Mouse (Mus musculus): ENCODE results near the gene 1700020D05Rik. TPM values are rescaled to one million over a fixed set of nuclear protein-coding genes. Genes with fewer than 3 reads are reported as not detected.
"Not testable (repeated sequence)": the region's sequence is repeated elsewhere in the genome, so short reads cannot be mapped to it uniquely, and the experiment has no call there.

Gene 1700020D05Rik
- polyA plus RNA-seq, 1 experiment, result 1.5 TPM

- Histone ChIP-seq H3K4me1 (ENCODE audit: control insufficient read depth, insufficient read depth, insufficient read length) (no peaks in the 10 kb centered on the region), H3K27me3 (ENCODE audit: control insufficient read depth, insufficient read depth, low read length) (no peaks in the 10 kb centered on the region), H3K4me3 (ENCODE audit: extremely low read depth, insufficient read depth, insufficient read length) (no peak overlapping the region), H3K27ac (ENCODE audit: insufficient read depth, low read length) (no peak overlapping the region), H3K36me3 (ENCODE audit: control insufficient read depth, insufficient read depth, low read length) (peaks cover 41% of the 10 kb centered on the region)
- no peak for DNase-seq (ENCODE audit: low read depth in 1 of 2, low spot score in 2 of 2)
- WGBS, result 89% methylated on average over 12 of the region's 12 CpGs
- TF ChIP-seq POLR2A (IDR thresholded peaks at IDR 0.05; ENCODE audit: low read depth, low read length) (no peak), CTCF (IDR thresholded peaks at IDR 0.05; ENCODE audit: extremely low read depth, insufficient read depth, insufficient read length, insufficient replicate concordance) (no peak)
These were observed 8.1 kb downstream of the 1700020D05Rik start for GRCm38 (mm10) chr19:5495353-5496051.

- Histone ChIP-seq H3K36me3 (ENCODE audit: control insufficient read depth, insufficient read depth, low read length) (peaks cover 41% of the 10 kb centered on the region), H3K4me1 (ENCODE audit: control insufficient read depth, insufficient read depth, insufficient read length) (no peaks in the 10 kb centered on the region), H3K27ac (ENCODE audit: insufficient read depth, low read length) (no peak overlapping the region), H3K4me3 (ENCODE audit: extremely low read depth, insufficient read depth, insufficient read length) (no peak overlapping the region), H3K27me3 (ENCODE audit: control insufficient read depth, insufficient read depth, low read length) (no peaks in the 10 kb centered on the region)
- no peak for DNase-seq (ENCODE audit: low read depth in 1 of 2, low spot score in 2 of 2)
- WGBS, result 86% methylated on average over 3 of the region's 3 CpGs
- TF ChIP-seq CTCF (IDR thresholded peaks at IDR 0.05; ENCODE audit: extremely low read depth, insufficient read depth, insufficient read length, insufficient replicate concordance), result no peak
- TF ChIP-seq POLR2A (IDR thresholded peaks at IDR 0.05; ENCODE audit: low read depth, low read length), result no peak
These were observed 9.3 kb downstream of the 1700020D05Rik start for GRCm38 (mm10) chr19:5494314-5494713.

- WGBS, result 66% methylated on average over 9 of the region's 9 CpGs
- peaks cover 41% of the 10 kb centered on the region for H3K36me3 ChIP-seq (ENCODE audit: control insufficient read depth, insufficient read depth, low read length)
These were observed 10.3 kb downstream of the 1700020D05Rik start for GRCm38 (mm10) chr19:5493301-5493721.

GRCm38 (mm10) chr19:5492641-5493040 lies 10.9 kb downstream of the 1700020D05Rik start:
- no peak for TF ChIP-seq CTCF (IDR thresholded peaks at IDR 0.05; ENCODE audit: extremely low read depth, insufficient read depth, insufficient read length, insufficient replicate concordance)
- TF ChIP-seq POLR2A (IDR thresholded peaks at IDR 0.05; ENCODE audit: low read depth, low read length), result no peak

More at GRCm38 (mm10) chr19:5493301-5493721, 10.3 kb downstream of the 1700020D05Rik start:
- DNase-seq (ENCODE audit: low read depth in 1 of 2, low spot score in 2 of 2); H3K4me3 ChIP-seq (ENCODE audit: extremely low read depth, insufficient read depth, insufficient read length); H3K27me3 ChIP-seq (ENCODE audit: control insufficient read depth, insufficient read depth, low read length); H3K27ac ChIP-seq (ENCODE audit: insufficient read depth, low read length); H3K4me1 ChIP-seq (ENCODE audit: control insufficient read depth, insufficient read depth, insufficient read length): not testable (repeated sequence)

GRCm38 (mm10) chr19:5490898-5491708 lies 12.5 kb downstream of the 1700020D05Rik start:
- under 1% methylated on average over 59 of the region's 59 CpGs for WGBS
- peak overlapping the region; percentile 97 for H3K27ac ChIP-seq (ENCODE audit: insufficient read depth, low read length)
- DNase-seq (ENCODE audit: low read depth in 1 of 2, low spot score in 2 of 2), result peak; percentile 87 to 89
- peaks cover 8% of the 10 kb centered on the region; the same call in 1 of the 2 replicates for H3K4me1 ChIP-seq (ENCODE audit: control insufficient read depth, insufficient read depth, insufficient read length)
- H3K4me3 ChIP-seq (ENCODE audit: extremely low read depth, insufficient read depth, insufficient read length), result peak overlapping the region; percentile 72
- TF ChIP-seq CTCF (IDR thresholded peaks at IDR 0.05; ENCODE audit: extremely low read depth, insufficient read depth, insufficient read length, insufficient replicate concordance) (no peak), POLR2A (IDR thresholded peaks at IDR 0.05; ENCODE audit: low read depth, low read length) (peak; percentile 30)
- peaks cover 26% of the 10 kb centered on the region for H3K36me3 ChIP-seq (ENCODE audit: control insufficient read depth, insufficient read depth, low read length)
- no peaks in the 10 kb centered on the region for H3K27me3 ChIP-seq (ENCODE audit: control insufficient read depth, insufficient read depth, low read length)

More at GRCm38 (mm10) chr19:5492641-5493040, 10.9 kb downstream of the 1700020D05Rik start:
- no peak overlapping the region for H3K4me3 ChIP-seq (ENCODE audit: extremely low read depth, insufficient read depth, insufficient read length)
- peaks cover 39% of the 10 kb centered on the region for H3K36me3 ChIP-seq (ENCODE audit: control insufficient read depth, insufficient read depth, low read length)
- no peak for DNase-seq (ENCODE audit: low read depth in 1 of 2, low spot score in 2 of 2)
- no peak overlapping the region for H3K27ac ChIP-seq (ENCODE audit: insufficient read depth, low read length)
- H3K27me3 ChIP-seq (ENCODE audit: control insufficient read depth, insufficient read depth, low read length), result no peaks in the 10 kb centered on the region
- H3K4me1 ChIP-seq (ENCODE audit: control insufficient read depth, insufficient read depth, insufficient read length), result no peaks in the 10 kb centered on the region
- 81% methylated on average over 4 of the region's 4 CpGs for WGBS

GRCm38 (mm10) chr19:5490313-5490897 lies 13.2 kb downstream of the 1700020D05Rik start, which contains the start of gene Cfl1:
Cfl1 (plus strand) TSS chr19:5490455.
- H3K36me3 ChIP-seq (ENCODE audit: control insufficient read depth, insufficient read depth, low read length), result peaks cover 25% of the 10 kb centered on the region
- TF ChIP-seq POLR2A (IDR thresholded peaks at IDR 0.05; ENCODE audit: low read depth, low read length), result peak; percentile 96
- TF ChIP-seq CTCF (IDR thresholded peaks at IDR 0.05; ENCODE audit: extremely low read depth, insufficient read depth, insufficient read length, insufficient replicate concordance), result no peak
- H3K27me3 ChIP-seq (ENCODE audit: control insufficient read depth, insufficient read depth, low read length), result no peaks in the 10 kb centered on the region
- WGBS, result 1% methylated on average over 62 of the region's 62 CpGs
- peak within 1 kb of the TSS; percentile 99 for H3K27ac ChIP-seq (ENCODE audit: insufficient read depth, low read length)
- peak within 1 kb of the TSS; percentile 73 for H3K4me3 ChIP-seq (ENCODE audit: extremely low read depth, insufficient read depth, insufficient read length)
- H3K4me1 ChIP-seq (ENCODE audit: control insufficient read depth, insufficient read depth, insufficient read length), result peaks cover 8% of the 10 kb centered on the region; the same call in 1 of the 2 replicates
- peak; percentile 88 to 95 for DNase-seq (ENCODE audit: low read depth in 1 of 2, low spot score in 2 of 2)

- H3K4me1 ChIP-seq (ENCODE audit: control insufficient read depth, insufficient read depth, insufficient read length); H3K4me3 ChIP-seq (ENCODE audit: extremely low read depth, insufficient read depth, insufficient read length); H3K27me3 ChIP-seq (ENCODE audit: control insufficient read depth, insufficient read depth, low read length); DNase-seq (ENCODE audit: low read depth in 1 of 2, low spot score in 2 of 2): not testable (repeated sequence)
- H3K36me3 ChIP-seq (ENCODE audit: control insufficient read depth, insufficient read depth, low read length), result peaks cover 24% of the 10 kb centered on the region
- H3K27ac ChIP-seq (ENCODE audit: insufficient read depth, low read length), result peak overlapping the region; percentile 78
- 21% methylated on average over 10 of the region's 10 CpGs for WGBS
These were observed 13.9 kb downstream of the 1700020D05Rik start for GRCm38 (mm10) chr19:5489721-5490120.

All from spleen, adult 2 months (tissue).